Mouse (Mus musculus): ENCODE data around the gene Papolb. TPM values are rescaled to one million over a fixed set of nuclear protein-coding genes. Genes with fewer than 3 reads are reported as not detected.

Papolb gene
- total RNA-seq (2012; rRNA removed) (not detected in 2 replicates), polyA plus RNA-seq (2012; ENCODE audit: insufficient read depth in 1 of 2, insufficient read length in 2 of 2, low read depth in 1 of 2, low replicate concordance in 2 of 2, missing spikeins in 1 of 2) (not detected)

- H3K27me3 ChIP-seq (ENCODE audit: control insufficient read depth in 1 of 2, insufficient read depth in 2 of 2, low read length in 2 of 2), result peaks cover 0 to 1% of the 10 kb centered on the region in 2 experiments; a peak in 2 of 4 replicates
- no peaks in the 10 kb centered on the region for H3K79me2 ChIP-seq (ENCODE audit: control insufficient read depth, insufficient read depth, low read length, poor library complexity)
- H3K4me1 ChIP-seq (ENCODE audit: control insufficient read depth in 1 of 2, insufficient read depth in 2 of 2, low read length in 2 of 2), result no peaks in the 10 kb centered on the region
- no peak for TF ChIP-seq NELFE (IDR thresholded peaks at IDR 0.05; ENCODE audit: low read depth, low read length)
- no peak for TF ChIP-seq MYC (IDR thresholded peaks at IDR 0.05; ENCODE audit: low read depth, low read length)
- TF ChIP-seq POLR2A (IDR thresholded peaks at IDR 0.05; ENCODE audit: control insufficient read depth in 1 of 2, insufficient read depth in 1 of 2, low read depth in 1 of 2, low read length in 2 of 2, poor library complexity in 1 of 2), result no peak
- TF ChIP-seq MYB (IDR thresholded peaks at IDR 0.05; ENCODE audit: low read depth, low read length), result no peak
- TF ChIP-seq UBTF (IDR thresholded peaks at IDR 0.05; ENCODE audit: borderline replicate concordance, insufficient read depth, low read depth, low read length), result no peak
- TF ChIP-seq ZC3H11A (IDR thresholded peaks at IDR 0.05; ENCODE audit: low read depth, low read length), result no peak
- no peak for TF ChIP-seq MAZ (IDR thresholded peaks at IDR 0.05; ENCODE audit: low read depth, low read length)
- no peak for TF ChIP-seq RCOR1 (IDR thresholded peaks at IDR 0.05; ENCODE audit: low read depth, low read length)
- TF ChIP-seq CHD2 (IDR thresholded peaks at IDR 0.05; ENCODE audit: low read length), result no peak
- TF ChIP-seq MAX (IDR thresholded peaks at IDR 0.05; ENCODE audit: low read length), result no peak
- TF ChIP-seq USF2 (IDR thresholded peaks at IDR 0.05; ENCODE audit: borderline replicate concordance in 1 of 2, insufficient read depth in 1 of 2, low read depth in 1 of 2, low read length in 2 of 2), result no peak
- no peak for TF ChIP-seq RAD21 (IDR thresholded peaks at IDR 0.05; ENCODE audit: low read depth, low read length)
- no peak for TF ChIP-seq POLR2AphosphoS2 (IDR thresholded peaks at IDR 0.05; ENCODE audit: low read length)
- no peak for TF ChIP-seq SMC3 (IDR thresholded peaks at IDR 0.05; ENCODE audit: low read depth, low read length)
- TF ChIP-seq ZNF384 (IDR thresholded peaks at IDR 0.05; ENCODE audit: low read depth, low read length), result no peak
- TF ChIP-seq ZKSCAN1 (IDR thresholded peaks at IDR 0.05; ENCODE audit: low read depth, low read length), result no peak
- no peaks in the 10 kb centered on the region for H3K9me3 ChIP-seq (replicated peaks; ENCODE audit: insufficient read depth, low read length)
- no peak within 1 kb of the TSS for H3K27ac ChIP-seq (ENCODE audit: control insufficient read depth, low read depth, low read length)
- H3K4me3 ChIP-seq (ENCODE audit: control insufficient read depth in 1 of 2, insufficient read depth in 1 of 2, low read depth in 2 of 2, low read length in 2 of 2), result no peak within 1 kb of the TSS
- H3K36me3 ChIP-seq (ENCODE audit: control insufficient read depth in 1 of 2, insufficient read depth in 2 of 2, low read length in 2 of 2), result no peaks in the 10 kb centered on the region
- no peak for DNase-seq (ENCODE audit: low read depth, low spot score)
- no peak within 1 kb of the TSS for H3K9ac ChIP-seq (ENCODE audit: control insufficient read depth, low read depth, low read length, poor library complexity, severe bottlenecking)
These were observed at the start of gene Papolb for GRCm38 (mm10) chr5:142529915-142530314. TSS of gene Papolb (minus strand) at chr5:142530076.

DNA sequence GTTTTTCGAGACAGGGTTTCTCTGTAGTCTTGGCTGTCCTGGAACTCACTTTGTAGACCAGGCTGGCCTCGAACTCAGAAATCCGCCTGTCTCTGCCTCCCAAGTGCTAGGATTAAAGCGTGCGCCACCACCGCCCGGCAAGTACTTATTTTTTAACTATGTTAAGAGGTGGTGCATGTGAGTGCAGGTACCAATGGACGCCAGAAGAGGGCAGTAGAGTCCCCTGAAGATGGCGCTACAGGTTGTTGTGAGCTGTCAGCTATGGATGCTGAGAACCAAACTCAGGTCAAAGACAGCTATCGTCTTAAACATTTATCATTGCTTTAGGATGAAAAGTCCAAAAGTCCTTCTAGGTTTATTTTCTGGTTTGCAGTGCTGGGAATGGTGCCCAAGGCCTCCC, 48.3 kb upstream of the Papolb start:
- Histone ChIP-seq H3K9ac (ENCODE audit: control insufficient read depth, low read depth, low read length, poor library complexity, severe bottlenecking) (no peak overlapping the region), H3K36me3 (ENCODE audit: control insufficient read depth in 1 of 2, insufficient read depth in 2 of 2, low read length in 2 of 2) (no peaks in the 10 kb centered on the region), H3K27me3 (ENCODE audit: control insufficient read depth in 1 of 2, insufficient read depth in 2 of 2, low read length in 2 of 2) (no peaks in the 10 kb centered on the region), H3K4me3 (ENCODE audit: control insufficient read depth in 1 of 2, insufficient read depth in 1 of 2, low read depth in 2 of 2, low read length in 2 of 2) (no peak overlapping the region), H3K4me1 (ENCODE audit: control insufficient read depth in 1 of 2, insufficient read depth in 2 of 2, low read length in 2 of 2) (peaks cover 0 to 7% of the 10 kb centered on the region in 2 experiments; a peak in 1 of 4 replicates), H3K79me2 (ENCODE audit: control insufficient read depth, insufficient read depth, low read length, poor library complexity) (no peaks in the 10 kb centered on the region), H3K27ac (ENCODE audit: control insufficient read depth, low read depth, low read length) (no peak overlapping the region), H3K9me3 (replicated peaks; ENCODE audit: insufficient read depth, low read length) (no peaks in the 10 kb centered on the region)
- DNase-seq (ENCODE audit: low read depth, low spot score), result peak; percentile 16
- no peak for TF ChIP-seq SIN3A (IDR thresholded peaks at IDR 0.05; ENCODE audit: low read length)
- TF ChIP-seq GATA1 (IDR thresholded peaks at IDR 0.05; ENCODE audit: low read depth, low read length), result no peak
- no peak for TF ChIP-seq MEF2A (IDR thresholded peaks at IDR 0.05; ENCODE audit: extremely low read depth, insufficient replicate concordance, low read depth, low read length, poor library complexity, severe bottlenecking)
- no peak for TF ChIP-seq NELFE (IDR thresholded peaks at IDR 0.05; ENCODE audit: low read depth, low read length)
- TF ChIP-seq CTCF (IDR thresholded peaks at IDR 0.05 in 2 of 3, conservative IDR thresholded peaks at IDR 0.05 in 1 of 3; ENCODE audit: control insufficient read depth in 1 of 3, insufficient read depth in 1 of 3, low read depth in 2 of 3, low read length in 3 of 3, poor library complexity in 1 of 3, severe bottlenecking in 1 of 3), result peak; percentile 20 to 37 (median 28); a peak in 5 of 6 replicates
- no peak for TF ChIP-seq ETS1 (IDR thresholded peaks at IDR 0.05; ENCODE audit: low read depth, low read length)
